Mouse (Mus musculus): ENCODE results near the gene Rmnd5b. TPM values are rescaled to one million over a fixed set of nuclear protein-coding genes. Genes with fewer than 3 reads are reported as not detected.

The Rmnd5b gene
- total RNA-seq, 2 experiments from 2014 or later = 54.8 to 55.1 TPM

- DNase-seq (ENCODE audit: low spot score in 2 of 2) = no peak
Measured at GRCm38 (mm10) chr11:51593849-51594248, 41.8 kb downstream of the Rmnd5b start.

- no peak for DNase-seq (ENCODE audit: low spot score in 2 of 2)
Measured at GRCm38 (mm10) chr11:51593368-51593767, 42.3 kb downstream of the Rmnd5b start.

GRCm38 (mm10) chr11:51591915-51592314 is 43.8 kb downstream of the Rmnd5b start:
- DNase-seq (ENCODE audit: low spot score in 2 of 2) = no peak

- DNase-seq (ENCODE audit: low spot score in 2 of 2) = no peak
Measured at GRCm38 (mm10) chr11:51591168-51591567, 44.5 kb downstream of the Rmnd5b start.

- DNase-seq (ENCODE audit: low spot score in 2 of 2) = no peak
Measured at GRCm38 (mm10) chr11:51590002-51590401, 45.7 kb downstream of the Rmnd5b start.

- DNase-seq (ENCODE audit: low spot score in 2 of 2) = no peak
Measured at GRCm38 (mm10) chr11:51588833-51589232, 46.9 kb downstream of the Rmnd5b start.

- DNase-seq (ENCODE audit: low spot score in 2 of 2) = no peak
Measured at GRCm38 (mm10) chr11:51587059-51587458, 48.6 kb downstream of the Rmnd5b start.

- DNase-seq (ENCODE audit: low spot score in 2 of 2) = no peak
Measured at GRCm38 (mm10) chr11:51586411-51586810, 49.3 kb downstream of the Rmnd5b start.

GRCm38 (mm10) chr11:51585608-51586252 is 50.0 kb downstream of the Rmnd5b start:
- no peak for DNase-seq (ENCODE audit: low spot score in 2 of 2)

GRCm38 (mm10) chr11:51584431-51585248 is 51.1 kb downstream of the Rmnd5b start, which contains the start of gene Phykpl:
Gene Phykpl, plus strand, starts transcription at chr11:51584757.
- DNase-seq (ENCODE audit: low spot score in 2 of 2) = peak; percentile 92 to 94

GRCm38 (mm10) chr11:51584057-51584430 is 51.7 kb downstream of the Rmnd5b start:
- DNase-seq (ENCODE audit: low spot score in 2 of 2) = no peak

GRCm38 (mm10) chr11:51582713-51583112 is 53.0 kb downstream of the Rmnd5b start:
- DNase-seq (ENCODE audit: low spot score in 2 of 2) = peak; percentile 65 to 70

GRCm38 (mm10) chr11:51579024-51579423 is 56.7 kb downstream of the Rmnd5b start:
- no peak for DNase-seq (ENCODE audit: low spot score in 2 of 2)

- DNase-seq (ENCODE audit: low spot score in 2 of 2) = no peak
Measured at GRCm38 (mm10) chr11:51577587-51577986, 58.1 kb downstream of the Rmnd5b start.

GRCm38 (mm10) chr11:51576454-51576853 is 59.2 kb downstream of the Rmnd5b start:
- peak in 1 of 2 experiments; percentile 45 for DNase-seq (ENCODE audit: low spot score in 2 of 2)

Other genes with a start within 250 kb of the Rmnd5b start
- gene Phykpl, start 51.1 kb downstream of the Rmnd5b start, total RNA-seq (2021) = 10 to 100 TPM in 1 of 2 experiments, 1 to 10 TPM in 1; 8.3 to 10.3 TPM
- gene Hnrnpab, start 29.0 kb downstream of the Rmnd5b start, total RNA-seq (2021) = 100 to 1,000 TPM; 238 to 239 TPM
- gene Nhp2, start 16.2 kb downstream of the Rmnd5b start, total RNA-seq (2021) = 10 to 100 TPM; 56.9 to 60.4 TPM
- 10 to 100 TPM; 14.1 to 15.5 TPM for gene N4bp3, start 14.9 kb upstream of the Rmnd5b start, total RNA-seq (2021)
- gene D930048N14Rik, start 15.1 kb upstream of the Rmnd5b start, total RNA-seq (2021) = 1 to 10 TPM in 1 of 2 experiments, under 1 TPM in 1; 0.98 to 1.3 TPM
- 10 to 100 TPM; 29.1 to 31.9 TPM for gene 0610009B22Rik, start 53.0 kb upstream of the Rmnd5b start, total RNA-seq (2021)
- gene Sec24a, start 127.7 kb upstream of the Rmnd5b start, total RNA-seq (2021) = 10 to 100 TPM; 24.8 to 25.8 TPM
- 10 to 100 TPM; 75.5 to 82.7 TPM for gene Sar1b, start 127.8 kb upstream of the Rmnd5b start, total RNA-seq (2021)
- gene Jade2, start 221.8 kb upstream of the Rmnd5b start, total RNA-seq (2021) = 1 to 10 TPM; 8.3 to 8.7 TPM